Mouse (Mus musculus) gastrocnemius, postnatal 25 days (tissue): Measurements from ENCODE around the gene Rilpl1. TPM values are rescaled to one million over a fixed set of nuclear protein-coding genes. Genes with fewer than 3 reads are reported as not detected.
"Not testable (repeated sequence)": the region's sequence is repeated elsewhere in the genome, so short reads cannot be mapped to it uniquely, and the experiment has no call there.

ENCODE experiments used
- DNase-seq: peaks from one replicate; pipeline ENCODE4 v3.0.0; 2022
- total RNA-seq, 2 experiments: library from RNA; stranded (reverse); gene quantifications; 1 replicate in 1 of 2; 2 replicates in 1 of 2; pipeline ENCODE4 v1.2.3; 2021

Gene Rilpl1
- total RNA-seq, 2 experiments from 2014 or later: 121 to 144 TPM

- DNase-seq: no peak
Measured at GRCm38 (mm10) chr5:124492618-124493017, 38.6 kb downstream of the Rilpl1 start.

- DNase-seq: no peak
Measured at GRCm38 (mm10) chr5:124491732-124492131, 39.5 kb downstream of the Rilpl1 start.

GRCm38 (mm10) chr5:124488885-124489284, 42.3 kb downstream of the Rilpl1 start:
- no peak for DNase-seq

- DNase-seq: no peak
Measured at GRCm38 (mm10) chr5:124485654-124486053, 45.5 kb downstream of the Rilpl1 start.

- DNase-seq: no peak
Measured at GRCm38 (mm10) chr5:124483655-124484396, 47.4 kb downstream of the Rilpl1 start.

- DNase-seq: peak; percentile 91
Measured at GRCm38 (mm10) chr5:124482966-124483654, 48.1 kb downstream of the Rilpl1 start, which contains the start of gene Snrnp35. Gene Snrnp35, plus strand, starts transcription at chr5:124483134.

- DNase-seq: peak; percentile 50
Measured at GRCm38 (mm10) chr5:124482436-124482965, 48.7 kb downstream of the Rilpl1 start.

- no peak for DNase-seq
Measured at GRCm38 (mm10) chr5:124481714-124482113, 49.5 kb downstream of the Rilpl1 start.

GRCm38 (mm10) chr5:124480119-124480518, 51.1 kb downstream of the Rilpl1 start:
- no peak for DNase-seq

- DNase-seq: no peak
Measured at GRCm38 (mm10) chr5:124478873-124479204, 52.4 kb downstream of the Rilpl1 start.

- DNase-seq: no peak
Measured at GRCm38 (mm10) chr5:124470591-124471171, 60.5 kb downstream of the Rilpl1 start.

- DNase-seq: no peak
Measured at GRCm38 (mm10) chr5:124469486-124469885, 61.7 kb downstream of the Rilpl1 start.

GRCm38 (mm10) chr5:124468365-124468764, 62.8 kb downstream of the Rilpl1 start:
- DNase-seq: no peak

GRCm38 (mm10) chr5:124467766-124468165, 63.4 kb downstream of the Rilpl1 start:
- DNase-seq: no peak

- no peak for DNase-seq
Measured at GRCm38 (mm10) chr5:124464905-124465304, 66.3 kb downstream of the Rilpl1 start.

- DNase-seq: no peak
Measured at GRCm38 (mm10) chr5:124463462-124463861, 67.7 kb downstream of the Rilpl1 start.

GRCm38 (mm10) chr5:124462297-124463025, 68.7 kb downstream of the Rilpl1 start:
- DNase-seq: no peak

GRCm38 (mm10) chr5:124460922-124461321, 70.3 kb downstream of the Rilpl1 start:
- not testable (repeated sequence) for DNase-seq

GRCm38 (mm10) chr5:124456762-124457161, 74.4 kb downstream of the Rilpl1 start:
- DNase-seq: no peak

- no peak for DNase-seq
Measured at GRCm38 (mm10) chr5:124454082-124454419, 77.1 kb downstream of the Rilpl1 start.

- DNase-seq: no peak
Measured at GRCm38 (mm10) chr5:124453339-124454081, 77.7 kb downstream of the Rilpl1 start.
